Mouse (Mus musculus): ENCODE data around the gene Zbtb8b. TPM values are rescaled to one million over a fixed set of nuclear protein-coding genes. Genes with fewer than 3 reads are reported as not detected.

The Zbtb8b gene
- polyA plus RNA-seq, 2 experiments: 0.31 to 0.91 TPM

DNA sequence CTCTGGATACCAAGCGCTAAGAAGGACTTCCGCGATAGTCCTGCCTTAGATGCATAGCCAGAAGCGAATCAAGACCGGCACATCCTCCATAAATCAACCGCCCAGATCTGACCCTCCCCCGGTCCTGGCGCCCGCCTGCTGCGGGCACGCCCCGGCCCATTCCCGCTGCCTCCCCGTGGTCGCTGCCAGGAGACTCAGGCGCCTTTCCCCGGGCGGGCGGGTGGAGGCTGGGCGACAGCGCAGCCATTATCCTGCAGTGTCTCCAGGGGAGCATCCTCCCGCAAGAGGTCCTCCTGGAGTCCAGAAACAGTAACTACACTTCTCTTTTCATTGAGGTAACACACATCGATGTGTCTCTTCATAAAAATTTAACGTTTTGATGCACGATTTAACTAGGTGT lies 34.2 kb downstream of the Zbtb8b start:
- H3K4me1 ChIP-seq (replicated peaks; ENCODE audit: control insufficient read depth in 2 of 2, insufficient read depth in 2 of 2, low read length in 1 of 2): 0 out of 4 replicates have a peak, but pooled peaks cover 4 to 6% of the 10 kb centered on the region in 2 experiments
- TF ChIP-seq EP300 (IDR thresholded peaks at IDR 0.05; ENCODE audit: low read depth) (no peak), CTCF (IDR thresholded peaks at IDR 0.05; ENCODE audit: low read depth) (peak; percentile 60)
- ATAC-seq (ENCODE audit: insufficient read depth): peak; percentile 60; the same call in 1 of the 2 replicates
- H3K4me2 ChIP-seq (ENCODE audit: low read depth): peak overlapping the region; percentile 68
- H3K27me3 ChIP-seq (ENCODE audit: control insufficient read depth, insufficient read depth, low read length): no peaks in the 10 kb centered on the region
- DNase-seq (ENCODE audit: low read depth in 3 of 3, low spot score in 3 of 3): peak in 2 of 3 experiments; percentile 10 to 35
- peak overlapping the region; percentile 18 to 50; a peak in 3 of 4 replicates for H3K4me3 ChIP-seq (ENCODE audit: insufficient read depth in 1 of 2, low read depth in 2 of 2, low read length in 2 of 2)
- H3K9me3 ChIP-seq (ENCODE audit: control insufficient read depth, low read length): no peaks in the 10 kb centered on the region
- H3K9ac ChIP-seq (replicated peaks): peak overlapping the region; percentile 51
- WGBS (ENCODE audit: insufficient replicate concordance): 3% methylated on average over 25 of the region's 25 CpGs
- no peaks in the 10 kb centered on the region for H3K36me3 ChIP-seq (replicated peaks; ENCODE audit: control insufficient read depth, insufficient read depth, low read depth)
- H3K27ac ChIP-seq: no peak overlapping the region

DNA sequence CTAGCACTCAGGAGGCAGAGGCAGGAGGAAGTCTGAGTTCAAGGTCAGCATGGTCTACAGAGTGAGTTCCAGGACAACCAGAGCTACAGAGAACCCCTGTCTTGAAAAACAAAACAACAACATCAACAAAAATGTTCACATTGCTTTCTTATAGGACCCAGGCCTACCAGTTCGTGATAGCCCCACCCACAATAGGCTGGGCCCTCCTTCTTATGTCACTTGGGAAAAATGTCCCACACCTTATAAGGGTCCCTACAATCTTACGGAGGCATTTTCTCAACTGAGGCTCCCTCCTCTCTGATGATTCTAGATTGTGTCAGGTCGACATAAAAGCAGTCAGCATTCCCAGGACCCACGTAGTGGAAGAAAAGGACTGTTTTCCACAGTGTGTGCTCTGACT lies 40.8 kb downstream of the Zbtb8b start:
- Histone ChIP-seq H3K4me2 (ENCODE audit: low read depth) (no peak overlapping the region), H3K36me3 (replicated peaks; ENCODE audit: control insufficient read depth, insufficient read depth, low read depth) (no peaks in the 10 kb centered on the region), H3K9ac (replicated peaks) (no peak overlapping the region), H3K4me3 (ENCODE audit: insufficient read depth in 1 of 2, low read depth in 2 of 2, low read length in 2 of 2) (no peak overlapping the region), H3K27ac (no peak overlapping the region), H3K9me3 (ENCODE audit: control insufficient read depth, low read length) (no peaks in the 10 kb centered on the region), H3K27me3 (ENCODE audit: control insufficient read depth, insufficient read depth, low read length) (no peaks in the 10 kb centered on the region), H3K4me1 (replicated peaks; ENCODE audit: control insufficient read depth in 2 of 2, insufficient read depth in 2 of 2, low read length in 1 of 2) (no peaks in the 10 kb centered on the region)
- ATAC-seq (ENCODE audit: insufficient read depth): no peak
- no peak for DNase-seq (ENCODE audit: low read depth in 3 of 3, low spot score in 3 of 3)
- WGBS (ENCODE audit: insufficient replicate concordance): 69% methylated on average over 4 of the region's 4 CpGs
- no peak for TF ChIP-seq EP300 (IDR thresholded peaks at IDR 0.05; ENCODE audit: low read depth)
- no peak for TF ChIP-seq CTCF (IDR thresholded peaks at IDR 0.05; ENCODE audit: low read depth)

DNA sequence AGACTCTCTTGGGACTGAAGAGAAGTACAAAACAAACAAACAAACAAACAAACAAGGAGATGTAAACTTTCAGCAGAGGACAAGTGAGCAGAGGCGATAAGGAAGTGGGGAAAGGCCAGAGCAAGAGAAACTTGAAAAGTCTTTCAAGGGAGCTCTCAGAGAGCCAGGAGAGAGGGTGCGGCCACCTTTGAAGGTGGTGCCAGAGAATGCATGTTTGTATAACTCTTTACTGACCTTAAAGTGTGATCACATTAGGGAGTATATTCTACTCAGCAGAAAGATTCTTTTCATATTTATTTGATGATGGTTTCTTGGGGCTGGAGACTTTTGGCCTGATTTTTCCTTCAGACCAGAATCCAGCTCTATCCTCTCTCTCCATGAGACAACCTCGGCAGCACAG lies 43.7 kb downstream of the Zbtb8b start:
- Histone ChIP-seq H3K4me2 (ENCODE audit: low read depth) (no peak overlapping the region), H3K4me1 (replicated peaks; ENCODE audit: control insufficient read depth in 2 of 2, insufficient read depth in 2 of 2, low read length in 1 of 2) (no peaks in the 10 kb centered on the region), H3K9me3 (ENCODE audit: control insufficient read depth, low read length) (no peaks in the 10 kb centered on the region), H3K36me3 (replicated peaks; ENCODE audit: control insufficient read depth, insufficient read depth, low read depth) (no peaks in the 10 kb centered on the region), H3K9ac (replicated peaks) (no peak overlapping the region), H3K27ac (no peak overlapping the region), H3K4me3 (ENCODE audit: insufficient read depth in 1 of 2, low read depth in 2 of 2, low read length in 2 of 2) (no peak overlapping the region), H3K27me3 (ENCODE audit: control insufficient read depth, insufficient read depth, low read length) (no peaks in the 10 kb centered on the region)
- ATAC-seq (ENCODE audit: insufficient read depth): no peak
- no peak for TF ChIP-seq CTCF (IDR thresholded peaks at IDR 0.05; ENCODE audit: low read depth)
- no peak for TF ChIP-seq EP300 (IDR thresholded peaks at IDR 0.05; ENCODE audit: low read depth)
- WGBS (ENCODE audit: insufficient replicate concordance): 79% methylated on average over 3 of the region's 3 CpGs
- no peak for DNase-seq (ENCODE audit: low read depth in 3 of 3, low spot score in 3 of 3)

DNA sequence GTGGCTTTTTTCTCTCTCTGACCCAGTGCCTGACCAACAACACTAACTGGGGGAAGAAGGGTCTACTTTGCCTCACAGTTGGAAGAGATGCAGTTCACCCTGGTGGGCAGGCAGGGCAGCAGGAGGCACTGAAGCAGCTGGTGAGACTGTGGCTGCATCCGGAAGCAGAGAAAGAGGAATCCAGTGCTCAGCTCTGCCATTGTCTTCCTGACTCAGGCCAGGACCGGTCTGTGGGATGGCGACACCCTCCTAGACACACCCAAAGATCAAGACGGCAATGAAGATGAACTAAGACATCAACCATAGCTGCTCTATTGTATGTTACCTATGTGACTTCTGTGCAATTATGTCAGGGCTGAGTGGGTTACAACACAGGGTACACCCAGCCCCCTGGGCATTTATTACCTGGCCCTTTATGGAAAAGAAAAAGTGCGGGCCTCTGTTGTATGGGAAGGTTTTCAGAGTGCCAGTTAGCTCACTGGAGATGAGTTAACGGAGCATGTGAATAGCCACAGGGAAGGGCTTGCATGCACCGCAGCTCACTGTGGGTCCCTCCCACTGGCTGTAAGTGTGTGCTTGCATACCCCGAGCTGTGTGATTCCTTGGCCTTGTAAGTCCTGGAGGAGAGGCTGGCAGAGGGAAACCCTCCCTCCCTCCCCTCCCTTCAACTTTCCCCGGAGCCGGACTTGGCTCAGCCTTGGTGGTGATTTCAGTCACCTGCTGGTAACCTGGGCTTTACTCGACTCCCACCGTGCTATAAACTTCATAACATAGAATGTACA lies 46.4 kb downstream of the Zbtb8b start:
- ATAC-seq (ENCODE audit: insufficient read depth) (no peak), DNase-seq (ENCODE audit: low read depth in 3 of 3, low spot score in 3 of 3) (no peak)
- no peak overlapping the region for H3K9ac ChIP-seq (replicated peaks)
- WGBS (ENCODE audit: insufficient replicate concordance): 49% methylated on average over 12 of the region's 12 CpGs
- H3K4me1 ChIP-seq (replicated peaks; ENCODE audit: control insufficient read depth in 2 of 2, insufficient read depth in 2 of 2, low read length in 1 of 2): no peaks in the 10 kb centered on the region
- no peaks in the 10 kb centered on the region for H3K36me3 ChIP-seq (replicated peaks; ENCODE audit: control insufficient read depth, insufficient read depth, low read depth)
- no peak overlapping the region for H3K27ac ChIP-seq
- no peak overlapping the region for H3K4me2 ChIP-seq (ENCODE audit: low read depth)
- H3K9me3 ChIP-seq (ENCODE audit: control insufficient read depth, low read length): no peaks in the 10 kb centered on the region
- H3K27me3 ChIP-seq (ENCODE audit: control insufficient read depth, insufficient read depth, low read length): no peaks in the 10 kb centered on the region
- TF ChIP-seq CTCF (IDR thresholded peaks at IDR 0.05; ENCODE audit: low read depth) (no peak), EP300 (IDR thresholded peaks at IDR 0.05; ENCODE audit: low read depth) (no peak)
- H3K4me3 ChIP-seq (ENCODE audit: insufficient read depth in 1 of 2, low read depth in 2 of 2, low read length in 2 of 2): no peak overlapping the region

DNA sequence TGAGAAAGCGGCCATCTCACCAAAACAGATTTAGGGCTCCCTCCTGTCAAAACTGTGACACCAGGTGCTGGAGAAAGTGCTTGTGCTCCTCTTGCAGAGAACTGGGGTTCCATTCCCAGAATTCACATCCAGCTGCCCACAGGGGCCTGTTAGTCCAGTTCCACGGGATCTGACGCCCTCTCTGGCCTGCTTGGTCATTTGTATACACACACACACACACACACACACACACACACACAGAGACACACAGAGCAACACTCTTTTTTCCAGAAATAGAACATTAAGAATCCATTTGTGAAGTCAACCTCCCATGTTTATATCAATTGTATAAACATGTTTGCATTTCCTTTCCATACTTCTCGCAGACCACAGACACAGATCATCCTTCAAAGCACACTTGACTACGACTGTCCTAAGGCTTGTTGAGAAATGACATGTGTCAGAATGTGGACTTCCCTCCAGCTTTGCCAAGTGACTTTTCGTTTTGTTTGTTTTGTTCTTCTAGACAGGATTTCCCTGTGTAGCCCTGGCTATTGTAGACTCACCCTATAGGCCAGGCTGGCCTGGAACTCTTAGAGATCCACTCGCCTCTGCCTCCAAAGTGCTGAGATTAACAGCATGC lies 49.6 kb downstream of the Zbtb8b start:
- Histone ChIP-seq H3K4me2 (ENCODE audit: low read depth) (no peak overlapping the region), H3K4me1 (replicated peaks; ENCODE audit: control insufficient read depth in 2 of 2, insufficient read depth in 2 of 2, low read length in 1 of 2) (peaks cover 7 to 8% of the 10 kb centered on the region in 2 experiments), H3K36me3 (replicated peaks; ENCODE audit: control insufficient read depth, insufficient read depth, low read depth) (no peaks in the 10 kb centered on the region), H3K4me3 (ENCODE audit: insufficient read depth in 1 of 2, low read depth in 2 of 2, low read length in 2 of 2) (no peak overlapping the region), H3K9me3 (ENCODE audit: control insufficient read depth, low read length) (no peaks in the 10 kb centered on the region), H3K27me3 (ENCODE audit: control insufficient read depth, insufficient read depth, low read length) (no peaks in the 10 kb centered on the region), H3K9ac (replicated peaks) (no peak overlapping the region), H3K27ac (no peak overlapping the region)
- ATAC-seq (ENCODE audit: insufficient read depth): no peak
- DNase-seq (ENCODE audit: low read depth in 3 of 3, low spot score in 3 of 3): no peak
- TF ChIP-seq EP300 (IDR thresholded peaks at IDR 0.05; ENCODE audit: low read depth) (no peak), CTCF (IDR thresholded peaks at IDR 0.05; ENCODE audit: low read depth) (no peak)
- 71% methylated on average over 7 of the region's 7 CpGs for WGBS (ENCODE audit: insufficient replicate concordance)

All from liver, embryonic 14.5 days (tissue).